Mouse (Mus musculus) neural tube, embryonic 13.5 days (tissue): Measurements from ENCODE around the gene Hspa1l. TPM values are rescaled to one million over a fixed set of nuclear protein-coding genes. Genes with fewer than 3 reads are reported as not detected.
"Not testable (repeated sequence)": the region's sequence is repeated elsewhere in the genome, so short reads cannot be mapped to it uniquely, and the experiment has no call there.

ENCODE experiments used
- ATAC-seq: fragments of 200-750 bp; cut with Nextera tagmentation; 2 replicates; pipeline ENCODE4 v1.8.0; 2017; ENCODE audit warnings: low read depth, mild to moderate bottlenecking, moderate TSS enrichment, moderate library complexity
- H3K27ac ChIP-seq: fragments of 300-500 bp; sonication (generic); replicated peaks from 2 replicates; pipeline ENCODE4 v1.5.1; 2015; ENCODE audit warnings: moderate library complexity, mild to moderate bottlenecking, inconsistent platforms
- H3K27me3 ChIP-seq: fragments of 300-500 bp; sonication (generic); 2 replicates; pipeline ENCODE4 v1.6.1; 2015; ENCODE audit warnings: mild to moderate bottlenecking, inconsistent platforms
- H3K36me3 ChIP-seq: fragments of 300-500 bp; sonication (generic); 2 replicates; pipeline ENCODE4 v1.6.1; 2015; ENCODE audit warnings: mild to moderate bottlenecking, inconsistent platforms
- H3K4me1 ChIP-seq: fragments of 300-500 bp; sonication (generic); replicated peaks from 2 replicates; pipeline ENCODE4 v1.6.1; 2015; ENCODE audit warnings: inconsistent platforms
- H3K4me2 ChIP-seq: fragments of 300-500 bp; sonication (generic); 2 replicates; pipeline ENCODE4 v1.6.1; 2015; ENCODE audit warnings: inconsistent platforms, mild to moderate bottlenecking, moderate library complexity
- H3K4me3 ChIP-seq: fragments of 300-500 bp; sonication (generic); 2 replicates; pipeline ENCODE4 v1.5.1; 2015; ENCODE audit warnings: mild to moderate bottlenecking, inconsistent platforms
- H3K9ac ChIP-seq: fragments of 300-500 bp; sonication (generic); 2 replicates; pipeline ENCODE4 v1.6.1; 2015; ENCODE audit warnings: moderate library complexity, mild to moderate bottlenecking, inconsistent platforms
- H3K9me3 ChIP-seq: fragments of 300-500 bp; sonication (generic); 2 replicates; pipeline ENCODE4 v1.6.1; 2016; ENCODE audit warnings: inconsistent platforms
- WGBS: fragments of 180-500 bp; shearing (Covaris S2); methylation state at CpG from one replicate; pipeline ENCODE4 v1.1.7; 2015; 5-methylcytosine and 5-hydroxymethylcytosine counted together
- polyA plus RNA-seq: library from polyadenylated mRNA; unstranded; fragments of >200 nt; fragmentation: Nextera tagmentation; extraction: Ambion mirVana; gene quantifications from 2 replicates; pipeline ENCODE4 v1.2.1, GENCODE M21; 2015

Gene Hspa1l
- polyA plus RNA-seq, 1 experiment from 2014 or later: 1.5 TPM

- Histone ChIP-seq H3K9ac (peak overlapping the region; percentile 89), H3K27me3 (no peaks in the 10 kb centered on the region), H3K4me1 (peaks cover 29% of the 10 kb centered on the region), H3K36me3 (peaks cover 17% of the 10 kb centered on the region), H3K4me3 (peak overlapping the region; percentile 75), H3K9me3 (no peaks in the 10 kb centered on the region), H3K27ac (peak overlapping the region; percentile 98), H3K4me2 (peak overlapping the region; percentile 96)
- WGBS: 0% methylated on average over 15 of the region's 15 CpGs
- ATAC-seq: peak; percentile 34
Measured at GRCm38 (mm10) chr17:34982328-34982727, 9.8 kb downstream of the Hspa1l start.

DNA sequence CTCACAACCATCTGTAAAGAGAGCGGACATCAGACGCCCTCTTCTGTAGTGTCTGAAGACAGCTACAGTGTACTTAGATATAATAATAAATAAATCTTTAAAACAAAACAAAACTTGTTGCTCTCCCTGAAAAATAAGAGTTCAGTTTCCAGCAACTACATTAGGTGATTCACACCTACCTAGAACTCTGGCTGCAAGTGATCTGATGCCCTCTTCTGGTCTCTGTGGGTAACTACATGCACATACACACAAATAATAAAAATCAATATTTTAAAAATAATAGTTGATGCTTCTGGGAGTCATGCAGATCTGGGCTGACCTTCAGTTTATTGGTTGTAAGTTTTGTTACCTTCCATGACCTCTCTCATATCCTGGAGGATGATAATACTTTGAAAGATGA, 11.7 kb downstream of the Hspa1l start:
- no peak overlapping the region for H3K27ac ChIP-seq
- WGBS: 75% methylated on average over 2 of the region's 2 CpGs
- no peak for ATAC-seq
- peaks cover 29% of the 10 kb centered on the region for H3K4me1 ChIP-seq
- H3K4me3 ChIP-seq: no peak overlapping the region
- no peaks in the 10 kb centered on the region for H3K9me3 ChIP-seq
- H3K36me3 ChIP-seq: peaks cover 22% of the 10 kb centered on the region
- H3K4me2 ChIP-seq: no peak overlapping the region
- H3K9ac ChIP-seq: no peak overlapping the region
- H3K27me3 ChIP-seq: no peaks in the 10 kb centered on the region

GRCm38 (mm10) chr17:34994751-34995150, 22.2 kb downstream of the Hspa1l start:
- Histone ChIP-seq H3K36me3 (no peaks in the 10 kb centered on the region), H3K9me3 (no peaks in the 10 kb centered on the region), H3K4me2 (no peak overlapping the region), H3K4me3 (no peak overlapping the region), H3K27me3 (no peaks in the 10 kb centered on the region), H3K27ac (no peak overlapping the region), H3K9ac (no peak overlapping the region), H3K4me1 (peaks cover 7% of the 10 kb centered on the region)
- ATAC-seq: no peak

- WGBS: 91% methylated on average over 4 of the region's 4 CpGs
- ATAC-seq, H3K9me3 ChIP-seq, H3K9ac ChIP-seq, H3K27me3 ChIP-seq, H3K27ac ChIP-seq, H3K36me3 ChIP-seq, H3K4me2 ChIP-seq, H3K4me3 ChIP-seq: not testable (repeated sequence)
- peaks cover 11% of the 10 kb centered on the region for H3K4me1 ChIP-seq
Measured at GRCm38 (mm10) chr17:34995192-34995591, 22.7 kb downstream of the Hspa1l start.

GRCm38 (mm10) chr17:34995927-34996326, 23.4 kb downstream of the Hspa1l start:
- not testable (repeated sequence) for H3K4me2 ChIP-seq, H3K4me3 ChIP-seq, H3K27me3 ChIP-seq, H3K9me3 ChIP-seq, H3K36me3 ChIP-seq, H3K9ac ChIP-seq, H3K27ac ChIP-seq, ATAC-seq
- WGBS: 94% methylated on average over 4 of the region's 4 CpGs
- H3K4me1 ChIP-seq: peaks cover 12% of the 10 kb centered on the region

DNA sequence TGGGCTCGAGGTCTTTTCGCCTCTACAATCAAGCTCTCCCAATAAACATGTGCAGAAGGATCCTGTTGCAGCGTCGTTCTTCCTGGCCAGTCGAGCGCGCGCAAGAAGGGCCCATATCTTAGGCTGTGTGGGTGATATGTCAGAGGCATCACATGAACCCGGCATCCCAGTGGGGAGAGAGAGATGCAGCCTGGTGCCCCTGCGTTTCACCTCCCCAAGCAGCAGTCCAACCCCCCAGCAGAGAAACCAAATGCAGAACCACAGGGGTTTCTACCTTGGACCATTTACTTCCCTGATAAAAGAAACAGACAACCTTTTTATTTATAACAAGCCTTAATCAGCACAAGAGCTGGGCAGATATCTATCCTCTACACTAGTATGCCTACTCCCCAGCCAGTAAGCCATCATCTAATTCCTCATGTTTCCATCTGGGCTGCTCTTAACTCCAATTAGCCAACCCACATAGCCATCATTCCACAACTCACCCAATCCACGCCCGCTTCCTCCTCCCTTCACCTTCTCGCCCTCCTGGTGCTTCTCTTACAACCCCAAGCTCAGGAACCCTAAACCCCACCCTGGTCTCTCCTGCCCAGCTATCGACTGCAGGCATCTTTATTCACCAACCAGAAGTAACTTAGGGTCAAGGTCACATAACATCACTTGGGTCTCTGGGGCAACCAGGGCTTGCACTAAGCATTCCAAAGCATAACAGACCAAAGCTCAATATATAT, 24.1 kb downstream of the Hspa1l start:
- ATAC-seq: no peak
- Histone ChIP-seq H3K9me3 (no peaks in the 10 kb centered on the region), H3K9ac (no peak overlapping the region), H3K4me2 (no peak overlapping the region), H3K27me3 (no peaks in the 10 kb centered on the region), H3K27ac (no peak overlapping the region), H3K4me1 (peaks cover 14% of the 10 kb centered on the region), H3K36me3 (no peaks in the 10 kb centered on the region), H3K4me3 (no peak overlapping the region)
- whole genome bisulfite sequencing: 86% methylated on average over 13 of the region's 14 CpGs

- Histone ChIP-seq H3K27me3 (no peaks in the 10 kb centered on the region), H3K27ac (no peak overlapping the region), H3K9ac (no peak overlapping the region), H3K4me3 (no peak overlapping the region), H3K36me3 (no peaks in the 10 kb centered on the region), H3K9me3 (no peaks in the 10 kb centered on the region), H3K4me2 (no peak overlapping the region), H3K4me1 (peaks cover 19% of the 10 kb centered on the region)
- ATAC-seq: no peak
- WGBS: 79% methylated on average over 5 of the region's 5 CpGs
Measured at GRCm38 (mm10) chr17:34997142-34997483, 24.6 kb downstream of the Hspa1l start.

DNA sequence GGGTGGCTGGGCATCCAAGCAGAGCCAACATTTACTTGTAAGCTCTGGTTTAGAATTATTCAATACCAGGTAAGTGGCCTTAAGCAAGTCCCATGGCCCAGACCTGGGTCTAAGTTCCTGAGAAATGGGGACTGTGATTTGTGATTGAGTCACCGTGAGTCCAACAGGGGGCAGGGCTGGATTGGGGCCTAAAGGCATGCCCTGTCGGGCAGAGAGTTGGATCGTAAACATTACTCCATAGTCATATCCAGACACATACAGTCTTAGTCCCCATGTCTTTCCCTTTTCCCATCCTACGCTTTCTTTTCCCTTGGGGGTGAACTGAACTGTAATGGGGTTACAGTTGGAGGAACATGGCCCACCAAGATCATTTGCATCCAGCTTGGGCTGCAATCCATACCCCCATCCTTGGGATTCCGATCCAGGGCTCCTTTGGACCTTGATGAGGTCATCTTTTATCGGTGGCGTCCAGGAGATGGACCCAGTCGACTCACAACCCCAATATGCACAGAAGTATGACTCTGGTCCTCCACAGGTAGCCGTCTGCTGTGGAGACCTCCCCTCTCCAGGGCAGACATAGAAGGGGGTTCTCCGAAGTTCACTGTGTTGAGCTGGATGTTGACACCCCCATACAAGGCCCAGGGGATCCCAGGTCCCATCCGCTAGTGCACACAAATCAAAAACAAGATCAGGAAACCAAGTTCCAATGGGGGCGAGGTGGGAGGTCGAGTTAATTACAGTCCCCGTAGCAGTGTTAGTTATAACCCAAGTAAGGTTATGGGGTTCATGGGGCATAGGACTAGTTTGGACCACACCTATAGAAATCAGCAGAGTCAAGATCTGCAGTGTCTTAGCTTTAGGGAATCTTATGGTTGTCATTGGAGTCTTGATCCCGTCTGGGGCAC, 26.3 kb downstream of the Hspa1l start:
- ATAC-seq: no peak
- no peaks in the 10 kb centered on the region for H3K36me3 ChIP-seq
- H3K4me2 ChIP-seq: peak overlapping the region; percentile 100

DNA sequence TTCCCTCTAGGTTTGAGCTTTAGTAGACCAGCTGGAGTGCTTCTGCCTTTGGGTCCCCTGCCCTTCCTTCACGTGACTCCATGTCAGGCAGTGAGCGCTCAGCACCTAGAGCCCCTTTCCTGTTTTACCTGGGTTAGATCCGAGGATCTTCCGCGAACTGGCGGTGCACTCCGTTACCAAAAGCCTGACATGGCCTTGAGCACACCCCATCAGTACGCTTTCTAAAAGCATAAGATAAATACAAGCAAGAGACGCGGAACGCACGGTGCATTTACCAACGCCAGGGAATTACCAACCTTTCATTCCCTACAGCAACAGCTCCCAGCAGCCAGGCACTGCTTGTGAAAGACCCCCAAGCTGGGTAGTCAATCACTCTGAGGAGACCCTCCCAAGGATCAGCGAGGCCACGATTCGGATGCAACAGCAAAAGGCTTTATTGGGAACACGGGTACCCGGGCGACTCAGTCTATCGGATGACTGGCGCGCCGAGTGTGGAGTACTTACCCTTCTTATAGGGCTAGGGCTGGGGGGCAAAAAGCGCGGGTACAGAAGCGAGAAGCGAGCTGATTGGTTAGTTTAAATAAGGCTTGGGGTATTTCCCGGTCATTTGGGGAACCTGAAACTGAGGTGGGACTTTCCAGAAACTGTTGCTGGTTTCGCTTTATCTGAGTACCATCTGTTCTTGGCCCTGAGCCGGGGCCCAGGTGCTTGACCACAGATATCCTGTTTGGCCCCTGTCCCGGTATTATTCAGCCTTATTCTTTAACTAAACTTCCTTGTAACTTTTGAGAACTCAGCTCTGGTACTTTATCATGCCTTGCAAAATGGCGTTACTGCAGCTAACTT, 27.6 kb downstream of the Hspa1l start:
- Histone ChIP-seq H3K27ac (peak overlapping the region; percentile 96; the same call in 1 of the 2 replicates), H3K36me3 (peaks cover 11% of the 10 kb centered on the region), H3K9ac (peak overlapping the region; percentile 97), H3K4me1 (peaks cover 34% of the 10 kb centered on the region), H3K4me3 (peak overlapping the region; percentile 93), H3K4me2 (peak overlapping the region; percentile 100)
- not testable (repeated sequence) for H3K27me3 ChIP-seq, H3K9me3 ChIP-seq, ATAC-seq
- 25% methylated on average over 30 of the region's 32 CpGs for WGBS

More for the DNA sequence above, 26.3 kb downstream of the Hspa1l start:
- peaks cover 34% of the 10 kb centered on the region for H3K4me1 ChIP-seq
- no peaks in the 10 kb centered on the region for H3K9me3 ChIP-seq
- H3K27ac ChIP-seq: no peak overlapping the region
- H3K27me3 ChIP-seq: no peaks in the 10 kb centered on the region
- H3K9ac ChIP-seq: no peak overlapping the region
- 93% methylated on average over 15 of the region's 15 CpGs for WGBS
- 0 out of 2 replicates have a peak overlapping the region, but pooled peaks have one; percentile 24 for H3K4me3 ChIP-seq

DNA sequence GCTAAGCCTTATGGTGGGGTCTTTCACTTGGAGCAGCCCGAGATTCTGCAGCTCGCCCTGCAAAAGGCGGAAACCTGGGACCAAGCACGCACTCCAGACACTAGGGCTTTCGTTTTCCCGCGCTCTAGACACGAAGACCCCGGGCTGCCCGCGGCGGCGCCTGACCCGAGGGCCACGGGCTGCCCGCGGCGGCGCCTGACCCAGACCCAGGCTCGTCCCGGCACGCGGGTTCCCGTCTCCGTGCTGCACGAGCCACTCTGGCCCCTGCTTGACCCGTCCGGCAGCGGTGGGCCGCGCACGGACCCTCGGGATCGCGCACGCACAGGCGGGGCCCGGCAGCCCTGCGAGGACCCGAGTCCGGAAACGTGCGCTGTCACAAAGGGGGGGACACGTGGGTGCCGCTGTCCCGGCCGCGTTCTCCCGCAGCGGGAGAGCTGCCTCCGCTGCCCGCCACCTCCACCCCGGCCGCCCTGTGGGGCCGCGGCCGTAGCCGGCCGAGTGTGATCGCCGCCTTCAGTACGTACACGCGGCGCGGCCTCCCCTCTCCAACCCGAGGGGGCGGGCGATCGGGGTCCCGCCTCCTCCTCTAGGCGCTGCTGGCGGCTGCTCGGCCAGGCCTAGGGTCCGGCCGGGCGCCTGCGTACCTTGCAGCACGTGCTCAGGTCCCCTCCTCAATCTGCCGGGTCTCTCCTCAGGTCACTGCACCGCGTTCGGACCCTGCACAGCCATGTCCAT, 28.4 kb downstream of the Hspa1l start, which contains the start of gene Vars:
Vars (plus strand) TSS at position 271 of the 735 bp plus-strand sequence.
- peaks cover 34% of the 10 kb centered on the region for H3K4me1 ChIP-seq
- peak within 1 kb of the TSS; percentile 96 for H3K27ac ChIP-seq
- H3K27me3 ChIP-seq: no peaks in the 10 kb centered on the region
- peak within 1 kb of the TSS; percentile 97 for H3K9ac ChIP-seq
- H3K4me2 ChIP-seq: peak within 1 kb of the TSS; percentile 100
- H3K9me3 ChIP-seq: no peaks in the 10 kb centered on the region
- under 1% methylated on average over 57 of the region's 83 CpGs for WGBS
- peaks cover 19% of the 10 kb centered on the region for H3K36me3 ChIP-seq
- peak within 1 kb of the TSS; percentile 93 for H3K4me3 ChIP-seq
- peak; percentile 93 for ATAC-seq

GRCm38 (mm10) chr17:35001452-35002152, 29.1 kb downstream of the Hspa1l start:
- H3K27me3 ChIP-seq: no peaks in the 10 kb centered on the region
- H3K9ac ChIP-seq: peak overlapping the region; percentile 97
- WGBS: 1% methylated on average over 35 of the region's 35 CpGs
- peaks cover 34% of the 10 kb centered on the region for H3K4me1 ChIP-seq
- H3K4me2 ChIP-seq: peak overlapping the region; percentile 100
- peaks cover 25% of the 10 kb centered on the region for H3K36me3 ChIP-seq
- no peak; the same call in 1 of the 2 replicates for ATAC-seq
- H3K27ac ChIP-seq: peak overlapping the region; percentile 96
- H3K4me3 ChIP-seq: peak overlapping the region; percentile 93
- H3K9me3 ChIP-seq: no peaks in the 10 kb centered on the region
